Mouse (Mus musculus): Measurements from ENCODE around the gene Ptprm.

The Ptprm gene

DNA sequence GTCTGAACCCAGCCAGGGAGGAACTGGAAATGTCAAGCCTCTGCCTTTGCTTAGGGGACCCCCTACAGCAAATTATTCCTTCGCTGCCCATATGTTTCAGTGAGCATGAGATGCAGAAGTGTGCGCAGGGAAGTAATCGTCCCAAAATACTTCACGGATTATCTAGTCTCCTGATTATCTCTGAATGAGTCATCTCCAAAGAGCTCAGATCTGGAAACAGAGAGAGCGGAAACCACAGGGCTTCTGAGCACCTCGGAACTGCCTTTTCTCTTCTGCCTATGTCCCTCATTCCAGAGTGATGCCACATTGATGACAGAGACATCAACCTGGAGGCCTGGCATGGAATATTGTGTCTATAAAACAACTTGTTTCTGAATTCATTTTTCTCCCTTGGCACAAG lies 11.3 kb downstream of the Ptprm start:
- no peak for DNase-seq

DNA sequence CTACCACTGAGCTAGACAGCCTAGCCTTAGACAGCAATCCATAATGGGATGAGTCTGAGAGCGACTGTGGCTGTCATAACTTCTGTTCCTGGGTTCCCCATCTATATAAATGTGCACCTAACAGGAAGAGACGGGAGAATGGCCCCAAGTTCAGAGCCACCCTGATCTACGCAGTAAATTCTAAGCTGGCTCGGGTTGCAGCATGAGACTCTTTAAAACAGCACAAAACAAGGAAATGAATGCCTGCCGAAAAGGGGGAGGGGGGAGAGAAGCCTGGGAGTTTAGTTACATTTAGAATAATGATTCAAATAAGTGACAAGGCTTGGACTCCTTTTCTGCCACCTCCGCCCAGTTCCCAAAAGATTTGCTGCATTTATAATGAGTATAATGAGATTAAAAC lies 13.9 kb downstream of the Ptprm start:
- no peak for DNase-seq

DNA sequence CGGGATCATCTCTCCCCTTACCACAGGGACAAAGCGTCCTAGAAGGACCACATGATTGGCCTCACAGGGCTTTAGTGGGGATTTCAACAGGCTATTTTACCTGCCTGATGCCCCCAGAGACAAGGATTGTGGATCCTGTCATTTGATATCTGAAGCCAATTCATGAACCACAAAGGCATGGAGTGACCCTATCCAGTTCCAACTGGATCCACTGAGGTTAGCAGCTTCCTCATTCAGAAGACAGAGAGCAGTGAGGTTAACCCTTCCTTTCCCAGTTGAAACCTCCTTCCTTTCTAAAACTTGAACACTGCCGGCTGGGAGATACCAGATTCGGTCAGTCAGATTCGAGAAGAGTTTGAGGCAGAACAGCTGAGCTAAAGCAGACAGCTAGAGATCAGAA lies 14.7 kb downstream of the Ptprm start:
- no peak for DNase-seq

DNA sequence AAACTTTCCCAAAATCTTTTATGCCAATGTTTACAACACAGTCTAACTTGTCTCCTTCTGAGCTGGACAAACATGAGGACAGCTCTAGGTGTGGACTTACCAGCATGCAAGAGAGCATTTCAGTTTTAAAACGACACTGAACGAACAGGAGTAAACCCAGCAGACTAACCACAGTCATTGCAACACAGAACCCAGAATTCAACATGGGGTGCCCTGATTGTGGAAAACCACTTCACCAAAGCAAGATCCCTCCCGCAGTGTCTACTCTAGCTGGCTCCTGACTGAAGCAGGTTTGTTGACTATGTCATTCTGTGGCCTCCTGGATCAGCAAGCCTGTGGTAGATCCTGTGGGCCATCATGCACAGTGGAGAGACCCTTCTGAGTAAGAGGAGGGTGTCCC lies 19.9 kb downstream of the Ptprm start:
- DNase-seq: no peak

DNA sequence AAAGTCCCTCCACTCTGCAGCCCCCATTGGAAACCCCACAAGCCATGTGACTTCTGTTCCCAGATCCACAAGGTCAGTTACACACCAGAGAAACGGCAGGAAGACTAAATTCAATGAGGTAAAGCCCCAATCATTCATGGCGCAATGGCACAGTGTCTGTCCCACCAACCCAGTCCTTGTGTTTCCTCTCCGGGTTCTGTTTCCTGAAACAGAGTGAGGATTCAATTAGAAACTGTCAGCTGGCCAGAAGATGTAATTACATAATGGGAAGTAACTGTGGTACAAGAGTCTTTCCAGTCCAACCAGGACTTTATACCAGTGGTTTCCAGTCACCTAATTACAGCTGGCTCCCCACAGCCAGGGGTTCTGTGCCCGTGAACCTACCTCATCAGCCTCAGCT lies 24.8 kb downstream of the Ptprm start:
- DNase-seq: no peak

DNA sequence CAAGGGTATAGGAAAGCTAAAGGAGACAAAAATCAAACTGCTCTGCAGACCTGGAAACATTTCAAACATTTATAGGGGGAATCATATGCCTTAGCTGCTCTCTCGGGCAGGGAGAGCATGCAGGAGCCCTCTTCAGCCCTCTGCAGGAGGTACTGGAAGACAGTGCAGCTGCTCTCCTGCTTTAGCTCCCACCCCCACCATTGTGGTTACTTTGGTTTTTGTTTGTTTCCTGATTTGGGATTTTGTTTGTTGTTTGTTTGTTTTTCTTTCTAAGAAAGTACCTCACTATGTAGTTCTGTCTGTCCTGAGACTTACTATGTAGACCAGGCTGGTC lies 29.8 kb downstream of the Ptprm start:
- no peak for DNase-seq

DNA sequence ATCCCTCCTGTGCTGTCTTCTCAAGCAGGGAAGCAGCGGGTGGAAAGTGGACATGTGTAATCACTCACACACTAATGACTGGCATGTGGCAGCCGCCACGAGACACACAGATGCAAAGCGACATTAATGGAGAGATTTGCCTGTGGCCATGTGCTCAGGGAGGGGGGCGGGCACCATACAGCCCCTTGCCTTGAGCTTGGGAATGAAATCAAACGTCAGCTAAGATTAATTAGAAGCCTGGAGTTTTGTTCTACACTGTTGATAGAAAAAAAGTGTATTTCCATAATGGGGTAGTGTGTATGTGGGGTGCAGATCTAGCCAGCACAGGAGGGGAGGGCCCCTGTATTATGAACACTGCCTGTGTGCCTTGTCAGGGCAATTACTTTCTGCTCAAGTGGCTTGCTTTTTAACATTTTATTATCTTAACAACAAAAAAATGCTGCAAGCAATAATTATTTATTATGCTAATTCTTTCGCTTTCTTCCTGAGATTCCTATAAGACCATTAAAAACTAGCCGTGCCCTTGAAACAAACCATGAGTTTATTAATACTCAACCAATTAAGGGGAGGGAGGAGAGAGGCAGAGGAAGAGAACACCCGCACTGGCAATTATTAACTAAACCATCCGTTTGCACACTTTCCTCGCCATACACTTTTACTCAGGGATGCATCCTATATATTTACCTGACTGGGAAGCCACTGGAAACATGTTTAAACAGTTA lies 30.3 kb downstream of the Ptprm start:
- no peak for DNase-seq

DNA sequence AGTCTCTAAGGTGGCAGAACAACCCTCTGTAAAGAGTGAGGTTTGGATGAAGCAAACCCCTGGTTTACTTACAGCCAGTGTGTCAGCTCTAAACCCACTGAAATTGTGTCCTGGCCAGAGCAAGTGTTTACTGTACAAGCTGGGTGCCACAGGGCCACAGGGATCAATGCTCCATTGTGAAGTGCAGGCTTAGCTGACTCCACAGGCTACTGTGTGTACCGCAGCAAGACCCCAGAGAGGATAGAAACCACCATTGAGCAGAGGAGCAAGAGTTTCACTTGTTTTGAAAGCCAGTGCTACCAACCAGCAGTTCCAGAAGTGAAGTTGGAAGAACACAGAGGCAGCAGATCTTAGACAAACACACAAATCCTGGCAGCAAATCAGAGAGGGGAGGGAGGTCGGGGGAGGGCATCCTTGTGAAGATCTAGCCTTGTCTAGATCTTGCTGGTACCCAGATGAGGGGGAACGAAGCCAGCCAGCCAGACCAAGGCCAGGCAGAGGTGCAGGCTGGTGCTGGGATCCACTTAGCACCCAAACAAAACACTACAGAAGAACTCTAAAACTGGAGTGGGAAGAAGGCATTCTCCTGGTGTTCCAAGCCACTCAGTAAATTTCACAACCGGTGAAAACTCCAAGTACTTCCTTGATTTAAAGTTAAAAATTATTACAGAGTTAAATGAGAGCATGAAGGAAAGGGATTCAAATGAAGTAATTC lies 39.6 kb downstream of the Ptprm start:
- peak in 1 of 2 experiments; percentile 32 for DNase-seq

DNA sequence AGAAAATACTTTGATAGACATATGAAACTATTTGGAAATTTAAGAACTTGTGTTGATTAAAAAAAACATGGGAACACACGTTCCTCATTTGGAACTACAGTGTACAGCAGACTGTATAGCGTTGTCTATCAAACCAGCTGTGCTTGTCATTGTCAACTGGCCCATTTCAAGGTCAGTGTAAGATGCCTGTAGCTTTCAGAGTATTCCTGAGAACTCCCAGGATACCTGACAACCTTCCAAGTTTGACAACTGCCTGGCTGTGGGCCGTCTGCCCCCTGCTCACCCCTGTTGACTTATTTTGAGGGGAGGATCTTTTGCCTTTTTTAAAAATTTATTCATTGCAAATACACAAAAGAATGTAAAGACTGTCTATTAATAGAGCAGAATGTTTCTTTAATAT lies 45.8 kb downstream of the Ptprm start:
- peak in 1 of 2 experiments; percentile 42 for DNase-seq

DNA sequence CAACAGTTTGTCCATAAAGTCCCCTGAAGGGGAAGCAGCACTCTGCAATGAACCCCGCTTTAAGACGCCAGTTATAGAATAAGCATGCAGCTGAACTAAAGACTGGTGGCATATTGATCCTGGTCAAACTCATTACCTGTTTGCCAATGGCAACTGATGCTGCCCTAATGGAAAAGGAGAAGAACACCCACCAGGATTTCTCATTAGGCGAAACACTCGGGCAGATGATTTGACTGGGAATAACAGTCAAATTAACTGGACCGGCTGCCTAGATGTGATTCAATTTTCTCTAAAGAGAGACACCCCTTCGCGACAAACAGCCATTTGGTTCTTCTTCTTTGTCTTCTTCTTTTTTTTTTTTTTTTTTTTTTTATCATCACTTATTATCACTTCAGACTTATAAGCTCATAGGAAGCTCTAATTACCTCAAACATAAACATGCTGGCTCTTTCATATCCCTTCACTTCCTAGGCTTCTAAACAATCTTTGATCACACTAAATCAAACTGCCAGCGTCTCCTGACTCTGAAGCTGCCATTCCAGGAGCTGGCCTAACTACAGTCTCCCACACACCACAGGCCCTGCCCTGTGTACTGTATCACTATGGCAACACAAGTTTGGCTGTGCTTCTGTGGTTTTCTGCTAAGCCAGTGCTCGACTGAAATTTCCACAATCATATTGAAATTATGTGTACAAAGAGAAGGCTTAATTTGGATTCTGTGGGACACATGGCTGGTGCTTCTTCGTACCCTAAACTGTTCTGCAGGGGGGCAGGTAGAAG lies 48.0 kb downstream of the Ptprm start:
- no peak for DNase-seq

DNA sequence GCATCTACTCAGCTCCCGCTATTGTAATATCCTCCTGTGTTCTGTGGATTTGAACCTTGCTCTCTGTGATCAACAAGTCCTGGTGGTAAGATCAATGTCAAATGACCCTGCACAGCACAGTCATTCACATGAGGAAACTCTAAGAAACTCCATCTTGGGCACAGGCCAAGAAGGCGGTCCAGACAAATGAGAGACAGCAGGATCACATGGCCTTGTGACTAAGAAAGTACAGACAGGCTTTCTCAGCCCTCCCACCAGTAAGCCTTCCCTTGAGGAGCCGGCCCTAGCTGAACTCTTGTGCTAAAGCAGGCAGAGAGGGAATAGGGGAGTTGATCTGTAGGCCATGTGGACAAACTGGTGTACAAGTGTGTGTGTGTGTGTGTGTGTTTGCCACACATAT lies 49.4 kb downstream of the Ptprm start:
- DNase-seq: peak; percentile 32 to 33

DNA sequence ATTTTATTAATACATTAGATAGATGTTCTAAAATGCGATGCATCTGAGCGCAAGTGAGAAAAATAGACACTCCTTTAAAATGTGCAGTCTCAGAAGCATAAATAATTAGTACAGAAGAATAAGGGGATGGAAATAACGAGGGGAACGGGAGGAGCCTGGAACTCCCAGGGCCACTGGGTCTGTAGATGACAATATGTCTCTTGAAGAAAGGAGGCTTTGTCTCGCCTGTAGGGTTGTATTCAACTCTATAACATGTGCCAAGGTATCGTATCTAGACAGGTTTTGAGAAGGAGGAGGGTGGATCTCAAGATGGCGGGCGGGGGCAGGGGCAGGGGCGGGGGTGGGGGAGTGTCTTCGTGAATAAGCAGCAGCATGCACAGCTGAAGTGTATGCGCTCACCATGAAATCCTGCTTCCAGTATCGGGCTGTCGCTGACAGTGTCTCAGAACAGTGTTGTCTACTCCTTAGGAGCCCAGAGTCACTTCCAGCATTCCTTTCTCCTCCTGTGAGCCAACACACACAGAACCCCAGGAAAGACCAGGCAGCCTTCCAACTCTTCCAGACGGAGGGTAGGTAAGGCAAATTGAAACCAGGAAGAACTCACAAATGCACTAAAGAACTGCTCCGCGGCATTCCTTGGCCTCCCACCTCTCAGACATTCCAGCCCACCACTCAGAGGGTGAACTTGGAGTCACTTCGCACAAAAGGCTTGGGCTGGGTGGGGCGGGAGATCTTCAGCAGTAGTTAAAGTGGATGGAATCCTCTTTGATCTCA lies 50.7 kb downstream of the Ptprm start:
- peak; percentile 72 to 76 for DNase-seq

DNA sequence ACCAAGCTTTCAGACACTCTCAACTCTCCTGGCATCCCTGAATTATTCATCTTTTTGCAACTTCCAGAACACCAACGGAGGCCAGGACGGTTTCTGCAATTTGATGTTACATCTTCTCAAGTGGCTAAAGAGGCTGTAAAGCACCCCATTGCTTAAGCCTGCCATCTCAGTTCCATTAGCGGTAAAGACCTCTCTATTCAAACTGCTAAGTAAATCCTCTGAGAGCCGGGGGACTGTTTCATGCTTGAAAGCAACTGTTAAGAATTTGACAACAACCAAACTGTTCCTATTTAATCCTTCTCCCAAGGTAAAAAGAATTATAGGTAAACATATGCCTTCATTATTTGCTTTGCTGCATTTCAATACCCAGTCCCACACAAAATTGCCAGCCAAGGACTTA lies 51.7 kb downstream of the Ptprm start:
- DNase-seq: no peak

DNA sequence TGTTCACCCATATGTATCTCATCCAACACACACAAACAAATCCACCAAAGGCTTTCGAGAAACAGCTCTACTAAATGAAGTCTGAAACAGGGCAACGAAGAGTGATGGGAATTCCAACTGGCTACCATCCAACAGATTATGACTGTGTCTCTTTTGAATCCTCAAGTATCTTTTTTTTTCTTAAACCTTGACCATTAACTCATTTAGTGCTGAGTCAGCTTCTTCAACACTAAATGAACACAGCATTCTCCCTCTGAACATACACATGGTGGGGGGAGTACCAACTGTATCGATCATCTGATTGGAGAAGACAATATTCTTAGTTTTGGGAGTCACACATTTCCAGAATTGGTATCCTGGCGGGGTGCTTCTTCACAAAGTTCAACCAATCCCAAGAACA lies 52.2 kb downstream of the Ptprm start:
- DNase-seq: no peak

DNA sequence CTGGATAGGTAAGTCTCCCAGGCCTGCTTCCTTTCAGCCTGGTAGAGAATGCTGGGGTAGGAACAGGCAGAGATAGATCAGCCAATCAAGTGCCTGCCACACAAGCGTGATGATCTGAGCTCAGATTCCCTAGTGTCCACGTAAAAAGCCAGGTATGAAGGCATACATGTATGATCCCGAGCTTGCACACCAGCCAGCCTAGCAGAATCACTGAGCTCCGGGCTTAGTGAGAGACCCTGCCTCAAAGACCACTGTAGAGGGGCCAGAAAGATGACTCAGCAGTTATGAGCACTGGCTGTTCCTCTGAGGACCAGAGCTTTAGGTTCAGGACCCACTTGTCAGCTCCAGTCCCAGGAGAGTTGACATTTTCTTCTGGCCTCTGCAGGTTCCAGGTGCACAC lies 52.9 kb downstream of the Ptprm start:
- no peak for DNase-seq

DNA sequence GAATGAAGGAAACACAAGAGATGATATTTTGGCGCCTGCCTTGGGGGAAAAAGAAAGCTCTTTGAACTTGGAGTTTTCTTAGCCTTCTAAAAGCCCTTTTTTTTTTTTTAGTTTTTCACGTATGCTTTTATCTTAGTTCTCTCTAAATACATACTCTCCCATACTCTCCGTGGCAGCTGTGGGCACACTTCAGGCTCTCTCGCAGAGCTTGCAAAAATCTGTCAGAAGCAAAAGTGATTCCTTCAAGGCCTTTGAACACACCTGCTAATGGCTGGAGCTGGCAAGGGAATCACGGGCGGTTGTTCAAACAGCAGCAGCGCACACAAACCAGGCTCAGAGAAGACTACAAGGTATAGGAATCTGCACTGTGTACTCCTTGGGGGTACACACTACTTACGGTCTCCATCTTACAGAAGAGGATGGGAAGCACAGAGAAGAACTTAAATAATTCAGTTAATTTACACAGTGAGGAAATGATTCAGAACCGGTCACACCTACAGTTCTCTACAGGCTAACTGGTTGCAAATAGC lies 55.9 kb downstream of the Ptprm start:
- no peak for DNase-seq

DNA sequence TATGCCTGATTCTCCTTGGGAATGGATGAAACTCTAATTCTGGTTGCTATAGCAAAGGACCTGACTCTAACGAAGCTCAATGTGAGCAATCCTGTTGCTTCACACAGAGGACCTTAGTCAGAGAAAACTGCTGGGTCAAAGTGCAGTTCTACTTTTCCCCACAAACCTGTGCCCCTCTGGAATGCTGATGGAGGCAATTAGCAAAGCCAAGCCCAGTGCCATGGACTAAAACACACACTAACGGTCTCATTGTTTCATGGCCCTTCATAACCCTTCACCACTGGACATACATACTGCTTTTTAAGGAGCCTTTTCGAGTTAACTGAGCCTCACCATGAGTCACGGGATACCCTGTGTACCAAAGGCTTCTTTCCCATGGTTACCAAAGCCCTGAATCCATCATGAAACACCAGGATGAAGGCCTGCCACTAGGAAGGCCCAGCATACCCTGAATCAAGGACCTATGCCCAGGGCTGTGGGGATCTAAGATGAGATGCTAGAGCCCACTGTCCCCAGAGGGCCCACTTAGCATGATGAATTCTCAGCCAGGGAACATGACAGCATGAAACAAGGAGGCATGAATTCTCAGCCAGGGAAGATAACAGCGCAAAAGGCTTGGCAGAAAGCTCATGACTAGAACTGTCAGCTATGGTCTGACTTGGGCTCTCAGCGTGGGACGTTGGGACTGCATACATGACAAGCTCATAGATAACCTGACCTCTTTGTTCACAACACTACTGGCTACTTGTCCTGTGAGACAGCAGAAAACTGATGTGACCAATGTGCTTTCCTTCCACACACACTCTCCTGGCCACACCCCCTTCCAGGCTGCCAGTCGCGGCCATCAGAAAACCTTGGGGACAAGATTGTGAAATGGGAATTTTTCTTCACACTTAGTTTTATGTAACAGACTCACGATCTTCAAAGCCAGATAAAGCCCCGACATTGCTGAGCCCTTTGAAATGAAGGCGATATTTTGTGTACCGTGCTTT lies 57.4 kb downstream of the Ptprm start:
- no peak for DNase-seq

DNA sequence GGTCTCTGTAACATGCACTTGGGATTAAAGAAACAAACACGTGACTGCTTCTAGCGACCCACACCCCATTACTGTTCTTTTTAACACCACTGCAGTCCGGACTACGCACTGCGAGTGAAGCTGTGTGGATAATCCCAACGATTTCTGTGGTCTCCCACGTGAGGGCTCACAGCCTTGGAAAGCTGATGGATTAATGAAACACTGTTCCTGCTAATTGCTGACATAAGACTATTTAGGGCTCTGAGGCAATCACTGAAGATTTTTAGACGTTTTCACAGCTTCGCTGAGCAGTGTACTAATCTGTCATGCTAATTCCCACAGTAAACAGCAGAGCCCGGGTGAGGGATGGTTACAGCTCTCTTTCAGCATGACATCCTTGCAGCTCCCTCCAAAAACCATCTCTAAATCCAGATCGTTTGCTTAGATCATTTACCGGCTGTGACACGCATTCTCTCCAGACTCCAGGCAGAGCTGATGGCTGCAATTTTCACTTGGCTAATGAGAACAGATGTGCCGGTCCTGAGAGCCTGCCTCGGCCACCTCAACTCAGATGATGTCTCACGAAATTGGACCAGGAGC lies 63.5 kb downstream of the Ptprm start:
- DNase-seq: no peak

DNA sequence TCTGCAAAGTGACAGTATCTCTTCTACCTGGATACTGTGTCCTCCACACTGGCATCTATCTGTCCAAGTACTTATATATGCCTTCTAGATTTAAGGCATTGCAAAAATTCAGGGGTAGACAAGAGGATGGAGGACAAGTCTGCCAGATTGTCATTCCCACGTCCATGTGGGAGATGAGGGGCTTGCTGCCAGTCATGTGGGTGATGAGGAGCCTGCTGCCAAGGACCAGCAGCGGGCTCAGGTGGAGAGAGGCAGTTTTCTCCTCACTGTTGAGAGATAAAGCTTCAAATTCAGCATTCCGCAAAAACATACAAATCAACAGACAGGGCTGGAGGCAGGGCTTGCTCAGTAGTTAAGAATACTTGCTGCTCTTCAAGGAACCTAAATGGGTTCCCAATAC lies 66.8 kb downstream of the Ptprm start:
- peak in 1 of 2 experiments; percentile 40 for DNase-seq

DNA sequence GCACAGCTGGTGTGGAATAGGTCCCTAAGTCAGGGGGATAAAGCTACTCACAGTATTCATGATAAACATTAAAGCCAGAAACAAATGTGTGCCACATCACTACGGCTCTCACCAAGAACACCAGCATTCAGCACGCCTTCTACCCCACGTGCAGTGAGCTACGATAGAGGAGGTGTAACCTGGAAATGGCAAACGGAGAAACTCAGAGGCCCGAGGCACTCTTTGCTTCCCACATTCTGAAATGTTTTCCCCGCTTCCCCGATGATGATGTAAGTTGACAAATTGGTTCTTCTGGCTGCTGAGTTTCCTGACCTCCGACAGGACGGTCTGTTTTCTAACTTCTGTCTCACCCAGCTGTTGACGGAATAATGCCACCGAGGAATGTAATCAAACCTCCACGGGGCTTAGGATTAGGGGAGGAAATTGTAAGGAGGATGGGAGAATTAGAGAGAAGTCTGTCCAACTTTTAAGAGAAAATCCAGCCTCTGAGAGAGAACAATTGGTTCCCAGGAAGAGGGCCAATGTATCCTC lies 72.6 kb downstream of the Ptprm start:
- no peak for DNase-seq

Data from cerebellum, postnatal 10 days (tissue).